Mouse (Mus musculus): ENCODE measurements at regions not wholly inside any gene's neighbourhood (a gene's known extent, or its start where the extent isn't known, plus 50 kb on each side); places are given as distances from the start of the nearest gene placed in this dataset.

GRCm38 (mm10) chr2:92806481-92807195, 108.3 kb upstream of the Syt13 start:
- DNase-seq, result no peak

GRCm38 (mm10) chr2:92807404-92807803, 107.5 kb upstream of the Syt13 start:
- no peak for DNase-seq

- no peak for DNase-seq
These were observed 106.8 kb upstream of the Syt13 start for GRCm38 (mm10) chr2:92808121-92808520.

DNA sequence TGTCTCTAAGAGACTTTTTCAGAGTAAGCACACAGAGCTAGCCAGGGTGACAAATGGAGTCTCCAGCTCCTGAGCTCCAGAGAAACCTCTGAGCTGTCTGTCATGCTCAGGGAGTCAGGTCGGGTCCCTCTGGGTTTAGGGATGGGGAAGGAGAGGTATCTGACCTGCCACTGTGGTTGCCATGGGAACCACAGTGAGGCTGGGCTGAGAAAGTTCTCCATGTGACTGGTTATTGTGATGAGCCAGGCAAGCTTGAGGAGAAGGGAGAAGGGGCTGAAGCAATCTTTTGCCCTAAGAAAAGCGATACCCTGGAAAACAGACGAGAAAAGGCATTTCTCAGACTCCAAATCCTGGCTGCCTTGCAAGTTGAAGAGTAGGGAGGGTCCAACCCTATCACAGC, 105.7 kb upstream of the Syt13 start:
- no peak for DNase-seq

DNA sequence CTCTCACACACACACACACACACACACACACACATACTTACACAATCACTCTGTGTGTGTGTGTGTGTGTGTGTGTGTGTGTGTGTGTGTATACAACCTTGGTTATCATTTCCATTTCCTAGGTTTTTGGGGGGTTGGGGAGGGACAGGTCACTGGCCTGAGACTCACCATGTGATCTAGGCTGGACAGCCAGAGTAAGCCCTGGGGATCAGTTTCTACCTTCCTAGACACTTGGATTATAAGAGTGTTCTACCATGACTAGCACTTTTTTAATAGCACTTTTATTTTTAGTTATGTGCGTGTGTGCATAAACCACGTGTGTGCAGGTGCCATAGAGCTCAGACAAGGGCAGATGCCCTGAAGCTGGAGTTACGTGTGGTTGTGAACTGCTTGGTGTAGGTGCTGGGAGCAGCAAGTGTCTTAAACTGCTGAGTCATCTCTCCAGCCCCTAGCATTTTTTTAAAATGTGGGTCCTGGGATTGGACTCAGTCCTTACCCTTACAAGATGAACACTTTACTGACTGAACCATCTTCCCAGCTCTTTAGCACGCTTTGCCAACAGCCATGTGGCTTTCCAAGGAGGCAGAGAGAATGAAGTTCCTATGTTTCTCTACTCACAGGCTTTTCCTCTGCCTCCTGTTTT, 105.1 kb upstream of the Syt13 start:
- no peak for DNase-seq

GRCm38 (mm10) chr2:92810956-92811355, 103.9 kb upstream of the Syt13 start:
- peak; percentile 38 to 83 for DNase-seq

DNA sequence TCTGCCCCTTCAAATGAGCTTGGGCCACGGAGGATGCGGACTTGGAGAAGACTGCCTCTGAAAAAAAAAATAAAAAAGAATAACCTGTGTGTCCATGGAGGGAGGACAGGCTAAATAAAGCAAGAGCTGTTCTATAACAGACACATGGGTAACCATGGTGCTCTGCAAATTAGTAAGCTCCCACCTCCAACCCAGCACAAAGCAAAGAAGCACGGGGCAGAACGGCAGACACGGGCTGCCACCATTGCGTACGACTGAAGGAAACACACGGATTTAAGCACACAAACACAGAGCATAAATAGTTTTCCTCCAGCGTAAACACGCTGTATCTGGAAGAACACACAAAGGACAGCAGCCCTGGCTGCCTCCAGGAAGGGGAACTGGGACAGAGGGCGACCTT, 101.9 kb upstream of the Syt13 start:
- peak; percentile 21 to 24 for DNase-seq

- no peak for DNase-seq
These were observed 95.3 kb upstream of the Syt13 start for GRCm38 (mm10) chr2:92819586-92819985.

- DNase-seq, result no peak
These were observed 90.6 kb upstream of the Syt13 start for GRCm38 (mm10) chr2:92824325-92824724.

- peak in 1 of 2 experiments; percentile 14 for DNase-seq
These were observed 89.5 kb upstream of the Syt13 start for GRCm38 (mm10) chr2:92825395-92825794.

DNA sequence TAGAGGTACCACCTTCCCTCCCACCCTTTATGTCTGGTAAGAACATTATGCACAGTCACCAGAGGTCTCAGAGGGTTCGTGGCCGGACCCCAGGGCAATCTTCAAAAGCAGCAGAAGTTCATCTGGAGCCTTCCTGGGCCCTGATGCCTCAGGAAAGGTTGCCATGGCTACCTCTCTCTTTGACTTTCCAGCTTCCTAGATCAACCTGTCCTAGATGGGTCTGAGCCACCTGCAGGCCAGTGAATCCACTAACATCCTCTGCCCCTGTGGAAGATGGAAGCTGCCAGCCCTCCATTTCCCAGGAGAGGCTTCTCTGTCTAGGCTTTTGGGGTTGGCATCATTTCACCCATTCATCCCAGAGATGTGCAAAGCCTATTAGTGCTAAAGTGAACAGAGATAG, 84.8 kb upstream of the Syt13 start:
- DNase-seq, result no peak

DNA sequence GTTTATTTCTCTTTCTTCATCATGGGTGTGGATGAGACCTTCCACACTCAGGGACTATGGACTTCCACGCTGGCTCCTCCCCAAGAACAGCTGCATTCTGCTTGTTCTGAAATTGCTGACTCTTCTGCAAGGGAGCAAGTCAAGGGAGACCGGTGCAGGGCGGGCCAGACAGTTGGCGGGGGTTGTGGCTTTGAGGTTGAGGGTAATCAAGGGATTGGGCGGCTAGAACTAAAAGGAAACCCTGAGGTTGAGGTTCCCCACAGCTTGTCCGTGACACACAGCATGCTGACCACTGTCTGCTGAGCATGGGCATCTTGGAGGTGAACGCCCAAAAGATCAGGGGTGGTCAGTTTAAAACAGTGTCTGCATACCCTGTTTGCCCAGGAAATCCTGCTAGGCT, 83.1 kb upstream of the Syt13 start:
- no peak for DNase-seq

- DNase-seq, result no peak
These were observed 78.7 kb upstream of the Syt13 start for GRCm38 (mm10) chr2:92836203-92836602.

DNA sequence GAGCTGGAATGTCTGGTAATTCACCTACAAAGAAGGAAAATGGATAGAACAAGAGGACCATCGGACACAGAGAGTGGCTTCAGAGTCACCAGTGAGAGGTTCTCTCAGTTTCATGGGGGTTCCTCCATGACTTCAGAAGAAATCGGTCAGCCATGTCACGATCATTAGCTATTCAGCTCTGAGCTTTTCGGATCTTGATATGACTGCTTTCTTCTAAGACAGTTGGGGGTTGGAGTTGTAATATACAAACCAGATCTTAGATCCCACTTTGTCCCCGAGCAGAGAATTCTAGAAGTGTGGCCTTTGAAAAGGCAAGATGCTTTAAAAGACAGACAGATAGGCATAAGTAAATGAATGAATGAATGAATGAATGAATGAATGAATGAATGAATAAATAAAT, 76.9 kb upstream of the Syt13 start:
- no peak for DNase-seq

DNA sequence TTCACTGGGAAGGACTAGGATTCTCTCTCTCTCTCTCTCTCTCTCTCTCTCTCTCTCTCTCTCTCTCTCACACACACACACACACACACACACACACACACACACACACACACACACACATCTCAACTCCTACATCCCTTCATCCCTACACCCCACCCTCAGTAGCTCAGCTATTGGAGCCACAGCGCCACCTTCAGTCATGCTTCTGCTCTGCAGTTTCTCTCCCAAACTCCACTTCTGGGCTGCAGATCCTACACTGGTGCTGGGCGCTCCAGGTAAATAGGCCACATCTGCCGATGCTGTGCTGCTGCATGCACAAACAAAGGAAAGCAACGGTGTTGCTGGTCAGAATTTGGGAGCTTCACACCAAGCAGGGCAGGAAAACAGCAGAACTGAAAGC, 74.9 kb upstream of the Syt13 start:
- DNase-seq, result peak; percentile 11 to 52

GRCm38 (mm10) chr2:92841626-92842025, 73.3 kb upstream of the Syt13 start:
- no peak for DNase-seq

DNA sequence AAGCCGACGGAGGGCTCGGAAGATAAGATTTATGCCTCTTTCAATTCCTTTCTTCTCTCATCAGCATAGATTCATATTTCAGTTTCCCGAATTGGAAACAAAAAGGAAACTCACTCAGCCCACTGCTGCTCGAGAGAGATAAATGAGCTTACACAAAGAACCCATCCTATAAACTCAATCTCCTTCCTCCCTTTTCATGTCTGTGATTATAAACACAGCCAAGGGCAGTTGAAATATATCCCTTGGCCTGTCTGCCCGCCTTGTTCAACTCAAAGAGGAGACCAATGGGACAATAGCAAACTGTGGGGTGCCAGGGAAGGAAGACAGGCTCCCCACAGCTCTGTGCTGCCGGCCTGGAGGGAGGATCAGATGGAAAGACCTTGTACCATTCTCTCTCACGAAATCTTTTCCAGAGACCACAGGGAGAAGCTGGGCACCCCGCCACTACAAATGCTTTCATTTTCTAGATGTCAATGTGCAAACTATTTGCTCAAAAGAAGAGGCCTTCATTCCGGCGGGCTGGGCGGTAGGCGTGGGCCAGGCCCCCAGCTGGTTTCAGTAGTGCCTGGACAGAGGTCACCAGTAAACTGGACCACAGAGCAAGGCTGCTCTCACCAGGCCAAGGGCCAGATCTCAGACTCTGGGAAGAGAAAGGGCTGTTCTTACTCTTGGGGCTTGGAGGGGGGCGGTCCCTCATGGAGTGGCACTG, 69.7 kb upstream of the Syt13 start:
- DNase-seq, result peak; percentile 33 to 43

DNA sequence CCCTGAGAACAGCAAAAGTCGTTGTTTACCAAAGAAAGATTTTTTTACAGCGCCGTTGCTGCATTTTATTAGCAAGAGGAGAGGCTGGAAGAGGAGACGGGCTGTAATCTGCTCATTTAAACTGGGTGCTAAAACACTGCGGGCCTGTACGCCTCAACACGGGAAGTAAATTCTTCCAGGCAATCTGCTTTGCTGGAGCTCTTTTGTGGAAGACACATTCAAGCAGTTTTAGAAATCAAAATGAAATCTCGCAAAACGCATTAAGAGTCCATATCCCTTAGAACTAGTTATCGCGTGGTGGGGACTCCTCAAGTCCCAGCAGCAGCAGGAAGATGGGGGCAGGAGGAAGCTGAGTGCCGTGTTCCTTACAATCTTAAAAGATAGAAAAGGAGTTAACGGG, 65.9 kb upstream of the Syt13 start:
- no peak for DNase-seq

- DNase-seq, result no peak
These were observed 63.6 kb upstream of the Syt13 start for GRCm38 (mm10) chr2:92851336-92851735.

DNA sequence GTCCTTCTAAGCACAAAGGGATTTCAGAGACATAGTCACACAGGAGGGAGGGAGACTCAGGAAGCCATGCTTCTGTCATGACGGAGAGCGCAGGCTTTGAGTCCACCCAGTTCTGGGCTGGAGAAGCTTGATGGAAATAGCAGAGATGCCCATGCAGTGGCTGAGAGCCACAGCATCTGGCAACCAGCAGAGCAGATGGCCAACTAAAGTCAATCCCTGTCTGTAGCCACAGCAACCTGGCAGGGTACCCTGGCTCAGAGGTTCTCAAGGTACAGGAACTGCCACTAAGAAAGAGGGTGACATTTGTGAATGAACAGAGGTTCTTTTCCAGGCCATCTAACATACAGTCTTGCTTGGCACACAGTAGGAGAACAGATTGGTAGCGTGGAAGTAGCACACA, 61.7 kb upstream of the Syt13 start:
- DNase-seq, result no peak

GRCm38 (mm10) chr2:92854331-92854730, 60.6 kb upstream of the Syt13 start:
- no peak for DNase-seq

DNA sequence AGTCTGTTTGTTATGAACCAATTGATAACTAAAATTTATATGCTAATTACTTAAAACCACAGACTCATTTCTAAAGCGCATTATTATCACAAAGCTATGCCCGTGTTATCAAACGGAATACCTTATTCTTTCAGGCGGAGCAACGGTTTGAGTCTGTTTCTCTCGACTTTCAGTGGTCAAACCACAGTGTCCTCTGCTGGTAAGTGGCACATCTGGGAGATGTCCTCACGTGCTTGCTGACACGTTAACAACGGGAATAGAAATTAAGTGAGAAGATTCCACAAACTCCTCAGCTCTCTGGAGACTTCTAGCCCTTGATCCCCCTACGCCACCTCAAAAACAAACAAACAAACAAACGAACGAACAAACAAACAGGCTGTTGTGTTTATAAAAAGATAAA, 58.9 kb upstream of the Syt13 start:
- DNase-seq, result no peak

- DNase-seq, result no peak
These were observed 54.2 kb upstream of the Syt13 start for GRCm38 (mm10) chr2:92860502-92861197.

Data from heart, adult 18-20 months (tissue).